Mouse (Mus musculus): ENCODE results near the gene Deaf1.

Gene Deaf1

GRCm38 (mm10) chr7:141327469-141328372, at the start of gene Deaf1, which contains the start of gene Tmem80:
Gene Deaf1, minus strand, starts transcription at chr7:141327690.
Gene Tmem80, plus strand, starts transcription at chr7:141327739.
- DNase-seq (ENCODE audit: low spot score): peak; percentile 96

DNA sequence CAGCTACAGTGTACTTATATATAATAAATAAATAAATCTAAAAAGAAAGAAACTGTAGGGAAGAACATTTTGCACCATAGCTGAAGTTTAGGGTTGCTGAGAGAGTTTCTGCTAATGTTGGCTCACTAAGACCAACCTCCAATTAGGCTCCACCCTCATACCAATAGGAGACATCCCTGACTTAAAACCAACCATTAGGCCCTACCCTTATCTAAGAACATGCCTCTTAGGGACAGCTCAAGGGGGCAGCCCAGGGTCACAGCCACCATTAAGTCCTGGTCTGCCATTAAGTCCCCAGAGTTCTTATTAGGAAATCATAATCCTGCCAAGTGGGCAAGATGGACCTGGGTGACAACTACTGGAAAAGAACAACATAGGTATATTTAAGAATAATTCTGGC, 46.9 kb upstream of the Deaf1 start:
- DNase-seq (ENCODE audit: low spot score): no peak

DNA sequence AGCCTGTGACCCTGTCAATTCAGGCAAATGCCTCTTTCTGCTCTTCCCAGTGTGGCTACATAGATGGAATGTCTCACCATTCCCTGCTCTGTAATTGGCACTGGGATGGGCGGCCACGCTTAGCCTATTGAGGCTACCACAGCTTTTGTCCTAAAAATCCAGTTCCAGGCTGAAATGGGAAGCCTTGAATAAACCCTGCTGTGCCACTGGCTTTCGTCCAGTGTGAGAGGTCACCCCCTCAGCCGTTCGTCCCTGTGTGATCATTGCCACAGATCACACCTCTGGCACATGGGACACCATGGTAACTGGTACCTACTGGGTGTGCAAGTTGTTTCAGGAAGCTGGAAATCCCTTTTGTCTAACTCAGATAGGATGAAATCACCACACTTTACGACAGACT, 46.1 kb upstream of the Deaf1 start:
- no peak for DNase-seq (ENCODE audit: low spot score)

- no peak for DNase-seq (ENCODE audit: low spot score)
Measured at GRCm38 (mm10) chr7:141371942-141372595, 44.6 kb upstream of the Deaf1 start.

DNA sequence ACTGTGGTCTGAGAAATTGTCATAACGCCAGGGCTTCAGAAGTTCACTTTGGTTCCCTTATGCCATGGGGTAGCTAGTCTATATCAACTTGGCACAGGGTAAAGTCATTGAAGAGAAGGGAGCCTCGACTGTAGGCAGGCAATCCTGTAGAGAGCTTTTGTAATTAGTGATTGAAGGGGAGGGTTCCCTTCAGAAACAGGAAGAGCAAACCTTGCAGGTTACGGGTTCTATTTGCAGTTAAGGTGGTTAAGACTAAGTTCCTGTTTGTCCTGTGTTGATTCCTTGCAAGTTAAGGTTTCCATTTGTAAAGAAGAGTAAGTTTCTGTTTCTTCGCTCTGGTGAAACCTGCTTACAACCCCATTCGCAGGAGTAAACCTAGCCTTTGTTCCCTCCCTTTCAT, 42.4 kb upstream of the Deaf1 start:
- no peak for DNase-seq (ENCODE audit: low spot score)

- no peak for DNase-seq (ENCODE audit: low spot score)
Measured at GRCm38 (mm10) chr7:141367358-141367757, 39.9 kb upstream of the Deaf1 start.

GRCm38 (mm10) chr7:141365049-141365445, 37.6 kb upstream of the Deaf1 start:
- no peak for DNase-seq (ENCODE audit: low spot score)

DNA sequence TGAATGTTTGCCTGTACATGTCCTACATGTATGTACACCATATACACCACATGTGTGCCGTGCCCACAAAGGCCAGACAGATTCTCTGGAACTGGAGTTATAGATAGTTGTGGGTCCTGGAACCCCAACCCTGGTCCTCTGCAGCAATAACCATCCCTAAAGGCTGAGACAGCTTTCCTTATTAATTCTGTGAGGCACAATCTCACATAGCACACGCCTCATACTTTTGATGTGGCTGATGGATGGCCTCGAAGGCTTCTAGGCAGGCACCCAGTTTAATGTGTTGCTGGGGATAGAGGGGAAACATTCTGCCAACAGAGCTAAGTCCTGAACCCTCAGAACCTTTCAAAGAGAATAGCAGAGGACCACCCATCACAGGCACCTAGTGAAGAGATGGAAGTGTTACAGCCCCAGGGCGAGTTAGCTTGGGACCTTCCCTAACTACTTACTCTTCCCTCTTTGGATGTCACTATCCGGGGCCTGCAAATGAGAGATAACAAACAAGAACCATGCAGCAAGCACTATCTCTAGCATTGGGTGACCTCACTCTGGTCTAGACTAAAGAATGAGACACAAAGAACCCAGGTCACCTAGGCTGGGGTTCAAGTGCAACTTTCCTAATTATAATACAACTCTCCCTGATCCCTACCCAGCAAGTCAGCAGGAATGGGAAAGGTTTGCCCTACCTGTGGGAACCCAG, 37.0 kb upstream of the Deaf1 start:
- DNase-seq (ENCODE audit: low spot score): peak; percentile 36

- DNase-seq (ENCODE audit: low spot score): peak; percentile 24
Measured at GRCm38 (mm10) chr7:141363752-141364125, 36.2 kb upstream of the Deaf1 start.

- DNase-seq (ENCODE audit: low spot score): peak; percentile 67
Measured at GRCm38 (mm10) chr7:141363106-141363751, 35.7 kb upstream of the Deaf1 start.

DNA sequence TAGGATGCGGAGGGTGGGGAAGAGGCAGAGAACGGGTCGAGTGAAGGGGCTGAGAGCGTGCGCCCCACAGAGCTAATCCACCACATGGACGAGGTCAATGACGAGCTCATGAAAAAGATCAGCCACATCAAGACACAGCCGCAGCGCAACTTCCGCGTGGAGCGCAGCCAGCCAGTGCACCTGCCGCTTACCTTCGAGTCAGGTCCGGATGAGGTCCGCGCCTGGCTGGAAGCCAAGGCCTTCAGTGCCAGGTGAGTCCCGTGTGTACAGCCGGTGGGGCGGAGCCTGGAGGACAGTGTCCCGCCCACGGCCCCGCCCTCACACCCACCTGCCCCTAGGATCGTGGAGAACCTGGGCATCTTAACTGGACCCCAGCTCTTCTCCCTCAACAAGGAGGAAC, 34.0 kb upstream of the Deaf1 start:
- no peak for DNase-seq (ENCODE audit: low spot score)

- no peak for DNase-seq (ENCODE audit: low spot score)
Measured at GRCm38 (mm10) chr7:141356971-141357370, 29.5 kb upstream of the Deaf1 start.

DNA sequence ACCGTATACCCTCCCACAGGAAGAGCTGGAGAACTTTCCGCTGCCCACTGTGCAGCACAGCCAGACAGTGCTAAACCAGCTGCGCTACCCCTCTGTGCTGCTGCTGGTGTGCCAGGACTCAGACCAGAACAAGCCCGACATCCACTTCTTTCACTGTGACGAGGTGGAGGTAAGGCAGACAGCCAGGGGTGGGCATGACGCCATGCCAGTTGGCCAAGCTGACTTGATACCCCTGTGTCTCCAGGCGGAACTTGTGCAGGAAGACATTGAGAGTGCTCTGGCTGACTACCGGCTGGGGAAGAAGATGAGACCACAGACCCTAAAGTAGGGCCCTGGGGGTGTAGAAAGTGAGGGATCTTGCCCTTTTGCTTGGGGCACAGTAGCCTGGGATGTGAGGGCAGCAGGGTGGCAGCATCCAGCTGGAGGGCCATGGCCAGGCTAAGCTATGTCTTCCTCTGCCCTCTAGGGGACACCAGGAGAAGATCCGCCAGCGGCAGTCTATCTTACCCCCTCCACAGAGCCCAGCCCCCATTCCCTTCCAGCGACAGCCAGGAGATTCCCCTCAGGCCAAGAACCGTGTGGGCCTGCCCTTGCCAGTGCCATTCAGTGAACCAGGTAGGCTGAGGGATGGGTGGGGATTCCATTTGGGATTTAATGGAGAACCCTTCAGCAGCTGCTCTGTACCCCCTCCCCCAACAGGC, 28.3 kb upstream of the Deaf1 start:
- DNase-seq (ENCODE audit: low spot score): no peak

GRCm38 (mm10) chr7:141355051-141355450, 27.6 kb upstream of the Deaf1 start:
- DNase-seq (ENCODE audit: low spot score): no peak

DNA sequence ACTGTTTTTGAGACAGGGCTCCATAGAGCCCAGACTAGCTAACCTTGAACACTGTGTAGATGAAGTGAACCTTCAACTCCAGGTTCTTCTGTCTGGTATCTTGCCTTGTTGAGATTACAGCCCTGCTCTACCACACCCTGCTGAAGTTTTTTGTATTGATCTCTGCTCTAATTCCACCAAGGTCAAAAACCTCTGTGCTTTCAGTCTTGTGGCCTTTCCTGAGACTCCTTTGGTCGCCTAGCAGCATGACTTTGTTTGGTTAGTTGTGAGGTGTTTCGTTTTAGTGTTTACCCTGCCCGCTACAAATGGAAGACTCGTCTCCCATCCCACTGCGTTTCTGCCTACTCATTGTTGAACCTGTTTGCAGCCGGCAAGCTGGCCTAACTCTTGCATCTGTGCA, 23.6 kb upstream of the Deaf1 start:
- DNase-seq (ENCODE audit: low spot score): no peak

DNA sequence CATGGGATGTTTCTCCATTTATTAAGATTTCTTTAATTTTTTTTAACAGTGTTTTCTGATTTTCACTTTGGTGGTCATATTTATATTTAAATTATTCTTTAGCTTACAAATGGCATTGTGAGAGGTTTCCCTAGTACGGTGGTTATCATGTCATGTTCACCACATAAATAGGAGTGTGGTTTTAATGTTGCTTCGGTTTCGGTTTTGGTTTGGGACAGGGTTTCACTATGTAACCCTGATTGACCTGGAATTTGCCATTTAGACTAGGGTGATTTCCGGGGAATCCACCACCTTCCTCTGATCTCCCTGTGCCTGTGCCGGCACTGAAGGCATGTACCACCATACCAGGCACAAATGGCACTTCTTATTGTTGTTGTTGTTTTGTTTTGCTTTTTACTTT, 17.3 kb upstream of the Deaf1 start:
- no peak for DNase-seq (ENCODE audit: low spot score)

- DNase-seq (ENCODE audit: low spot score): no peak
Measured at GRCm38 (mm10) chr7:141343696-141344095, 16.2 kb upstream of the Deaf1 start.

DNA sequence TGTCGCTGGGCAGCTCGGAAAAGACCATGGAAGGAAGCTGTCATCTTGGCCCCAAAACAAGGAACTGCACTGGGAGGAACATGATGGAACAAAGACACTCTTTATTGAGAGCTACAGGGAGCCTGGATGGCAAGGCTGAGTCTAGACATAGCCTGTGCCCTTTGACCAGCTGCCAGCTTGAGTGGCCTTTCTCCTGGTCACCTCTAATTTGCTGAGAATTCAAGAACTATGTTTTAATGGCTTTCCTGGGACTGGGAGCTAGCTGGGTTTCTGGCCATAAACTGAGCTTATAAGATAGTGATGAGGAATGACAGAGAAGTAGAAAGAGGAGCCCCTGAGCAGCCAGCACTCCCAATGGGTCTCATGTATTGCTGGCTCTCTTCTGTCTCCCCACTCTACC, 15.7 kb upstream of the Deaf1 start:
- no peak for DNase-seq (ENCODE audit: low spot score)

GRCm38 (mm10) chr7:141341689-141342226, 14.3 kb upstream of the Deaf1 start:
- no peak for DNase-seq (ENCODE audit: low spot score)

DNA sequence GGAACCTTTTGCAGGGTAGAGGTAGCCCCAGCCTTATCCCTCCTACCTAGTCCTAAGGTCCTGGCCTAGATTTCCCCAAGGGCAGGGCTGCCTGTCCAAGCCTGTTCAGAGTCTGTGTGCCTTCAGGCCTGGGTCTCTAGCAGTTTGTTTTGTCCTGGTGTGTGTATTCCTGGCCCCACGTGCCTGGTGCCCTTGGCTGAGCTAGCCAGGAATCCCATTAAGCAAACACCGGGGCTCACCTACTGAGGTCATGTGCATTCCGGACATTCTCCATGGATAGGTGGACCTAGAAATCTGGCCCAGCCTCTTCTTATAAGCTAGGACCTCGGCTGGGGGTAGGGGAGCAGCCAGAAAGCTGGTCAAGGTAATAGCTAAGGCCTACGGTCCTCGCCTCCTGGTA, 13.0 kb upstream of the Deaf1 start:
- no peak for DNase-seq (ENCODE audit: low spot score)

- no peak for DNase-seq (ENCODE audit: low spot score)
Measured at GRCm38 (mm10) chr7:141340023-141340422, 12.5 kb upstream of the Deaf1 start.
